Mouse (Mus musculus) embryonic stem cell, embryonic (primary cell): ENCODE results near the gene Mmgt2.

Experiments
- CTCF ChIA-PET, 4 experiments: fragments of 300-600 bp in 2 of 4; fragments of 350-600 bp in 2 of 4; sonication (Branson Sonifier 250); formaldehyde crosslinking; loops; one replicate each; lab custom pipeline; 2022; ENCODE audit warnings: inconsistent platforms in 2 of 4; lab: Charles Lee
- POLR2A ChIA-PET, 4 experiments: fragments of 300-600 bp in 2 of 4; fragments of 350-600 bp in 2 of 4; sonication (Branson Sonifier 250); formaldehyde crosslinking; loops; one replicate each; lab custom pipeline; 2022; ENCODE audit warnings: antibody characterized with exemption in 4 of 4, inconsistent platforms in 1 of 4; lab: Charles Lee

The Mmgt2 gene

DNA sequence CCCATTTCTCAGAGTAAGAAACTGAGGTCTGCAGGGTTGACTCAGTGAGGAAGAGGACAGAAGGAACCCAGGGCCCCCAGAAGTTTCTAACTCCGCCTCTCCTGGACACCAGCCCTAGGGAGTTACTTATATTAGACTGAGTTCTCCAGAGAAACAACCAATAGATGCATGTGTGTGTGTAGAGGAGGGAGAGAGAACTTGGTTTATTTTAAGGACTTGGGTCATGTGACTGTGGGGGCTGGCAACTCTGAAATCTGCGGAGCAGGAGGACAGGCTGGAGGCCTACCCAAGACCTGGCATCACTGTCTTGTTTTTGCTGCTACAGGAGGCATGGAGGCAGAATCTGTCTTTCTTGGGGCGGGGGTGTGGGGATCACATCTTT, 11.6 kb upstream of the Mmgt2 start:
- POLR2A ChIA-PET = interaction anchor here in 2 of 4 experiments (0.6 to 1.5 kb wide), 5 partner anchors 9 to 86 kb away, joined by 3 to 5 read pairs (median 4); partner anchors contain the start of gene Ubb (in 1 of the 2)
- CTCF ChIA-PET = no interaction called here

DNA sequence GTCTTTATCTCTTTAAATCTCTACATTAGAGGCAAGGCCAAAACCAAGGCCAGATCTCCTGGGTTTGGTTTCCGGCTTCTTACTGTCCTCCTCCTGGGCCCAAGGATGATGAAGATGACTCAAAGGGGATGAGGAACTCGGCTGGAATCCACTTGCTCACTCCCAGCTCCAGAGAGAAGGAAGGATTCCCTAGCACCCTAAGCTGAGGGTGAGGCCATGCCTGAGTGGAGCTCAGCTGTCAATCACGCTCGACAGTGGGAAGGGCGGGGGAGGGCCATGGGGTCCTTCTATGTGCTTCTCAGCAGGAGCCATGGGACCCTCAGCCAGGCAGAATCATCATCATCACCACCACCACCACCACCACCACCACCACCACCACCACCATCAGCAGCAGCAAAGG, 11.1 kb upstream of the Mmgt2 start:
- ChIA-PET CTCF (interaction anchor here in 3 of 4 experiments (0.6 kb wide), 6 partner anchors 29 to 754 kb away, joined by 4 to 15 read pairs (median 7); no protein-coding TSS in a partner anchor), POLR2A (interaction anchor here in 3 of 4 experiments (0.5 to 1.2 kb wide), 9 partner anchors 8 to 347 kb away, joined by 3 to 5 read pairs (median 3); partner anchors contain the start of gene Ubb (in 2 of the 3))

DNA sequence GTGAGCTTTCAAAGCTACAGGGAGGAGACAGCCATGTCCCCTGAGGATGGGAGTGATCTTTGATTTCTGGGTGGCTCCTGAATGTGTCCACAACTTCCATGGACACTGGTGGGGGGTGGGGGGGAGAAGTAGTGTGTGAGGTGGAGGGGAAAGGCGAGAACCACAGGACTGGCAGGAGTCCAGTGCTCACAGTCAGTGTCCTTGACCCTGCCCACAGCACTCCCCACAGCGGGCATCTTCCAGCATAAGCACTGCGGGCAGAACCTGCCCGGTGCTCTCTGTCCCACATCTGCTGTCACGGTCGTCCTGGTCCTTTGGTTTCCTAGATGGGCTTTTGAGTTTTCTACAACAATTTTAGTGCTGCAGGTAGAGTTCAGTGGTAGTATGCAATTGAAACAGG, 10.7 kb upstream of the Mmgt2 start:
- CTCF ChIA-PET = interaction anchor here in 3 of 4 experiments (0.6 kb wide), 6 partner anchors 29 to 754 kb away, joined by 4 to 15 read pairs (median 7); no protein-coding TSS in a partner anchor

DNA sequence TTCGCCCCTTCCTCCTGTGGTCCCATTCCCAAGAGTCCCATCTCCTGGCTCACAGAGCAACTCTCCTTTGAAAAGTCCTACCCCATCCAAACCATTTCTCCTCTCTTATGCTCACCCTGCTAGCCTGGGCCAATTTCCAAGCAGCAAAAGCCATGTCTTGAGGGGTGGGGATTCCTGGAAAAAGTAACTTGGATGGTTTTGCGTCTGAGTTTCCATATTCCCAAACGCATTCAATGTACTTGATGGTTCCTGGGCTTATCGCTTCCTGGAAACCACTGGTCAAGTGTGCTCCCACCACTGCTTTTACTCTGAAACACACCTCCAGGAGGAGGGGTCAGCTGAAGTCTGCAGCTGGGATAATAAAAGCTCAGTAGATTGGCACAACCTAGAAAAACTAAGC, 10.1 kb upstream of the Mmgt2 start:
- CTCF ChIA-PET = interaction anchor here in 1 of 4 experiments (0.5 to 0.9 kb wide), 3 partner anchors 24 to 208 kb away, joined by 3 to 5 read pairs (median 3); no protein-coding TSS in a partner anchor
- POLR2A ChIA-PET = interaction anchor here (0.6 to 2.6 kb wide), 17 partner anchors 8 to 126 kb away, joined by 3 to 21 read pairs (median 3); partner anchors contain the start of gene Ubb (in 3 of the 4)

More for the DNA sequence above, 10.7 kb upstream of the Mmgt2 start:
- POLR2A ChIA-PET = interaction anchor here in 3 of 4 experiments (0.5 to 1.2 kb wide), 9 partner anchors 8 to 347 kb away, joined by 3 to 5 read pairs (median 3); partner anchors contain the start of gene Ubb (in 2 of the 3)

DNA sequence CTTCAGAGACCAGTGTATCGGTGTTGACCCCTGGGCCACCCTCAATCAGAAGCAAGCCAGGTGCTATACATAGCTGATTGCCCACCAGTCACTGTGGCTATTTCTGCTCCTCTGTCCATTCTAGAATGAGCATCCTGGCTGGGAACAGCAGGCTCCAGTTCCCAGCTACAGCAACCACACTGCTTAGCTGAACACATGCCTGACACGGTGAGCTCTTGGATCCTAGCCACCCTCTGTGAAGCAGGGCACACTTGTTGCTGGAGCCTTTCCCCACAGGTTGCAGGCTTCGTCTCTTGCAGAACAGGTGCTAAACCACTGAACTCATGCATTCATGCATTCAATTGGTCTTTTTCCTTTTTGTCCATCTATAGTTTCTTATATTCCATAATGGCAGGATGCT, 8.1 kb upstream of the Mmgt2 start:
- CTCF ChIA-PET = interaction anchor here in 1 of 4 experiments (2.0 kb wide), 1 partner anchor 35 kb away, joined by 5 read pairs; no protein-coding TSS in a partner anchor

DNA sequence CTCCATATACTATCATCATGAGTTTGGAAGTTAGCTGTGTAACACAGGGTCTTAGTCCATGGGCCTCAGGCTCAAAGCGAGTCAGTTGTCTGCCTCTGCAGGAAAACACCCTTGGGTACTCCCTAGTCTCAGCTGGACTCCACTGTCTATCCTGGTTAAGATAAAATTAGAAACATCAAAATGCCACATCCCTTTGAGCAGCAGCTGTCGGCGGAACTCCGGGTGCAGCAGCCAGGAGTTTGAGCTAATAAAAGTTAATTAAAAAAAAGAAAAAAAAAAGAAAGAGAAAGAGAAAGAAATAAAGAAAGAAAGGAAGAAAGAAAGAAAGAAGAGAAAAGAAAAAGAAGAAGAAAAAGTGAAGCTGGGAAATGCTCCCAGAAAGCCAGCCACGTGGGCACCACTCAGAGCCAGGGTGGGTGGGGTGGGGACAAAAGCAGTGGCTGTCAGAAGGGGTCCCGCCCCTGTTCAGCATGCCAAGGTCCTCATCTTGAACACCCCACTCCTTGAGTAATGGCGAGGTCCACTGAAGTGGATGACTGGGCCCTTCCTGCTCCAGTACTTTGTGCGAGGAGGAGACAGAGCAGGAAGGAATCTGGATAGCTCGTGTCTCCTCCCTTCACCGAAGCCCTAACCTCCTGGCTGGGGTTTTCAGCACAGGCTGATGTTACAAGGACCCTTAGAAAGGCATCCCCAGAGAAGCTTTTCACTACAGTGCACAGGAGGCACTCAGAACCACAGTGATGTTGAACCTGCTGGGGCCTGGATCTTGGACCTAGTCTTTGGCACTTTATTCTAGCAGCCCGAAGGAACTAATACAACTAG, 6.2 kb upstream of the Mmgt2 start:
- POLR2A ChIA-PET = interaction anchor here in 3 of 4 experiments (0.5 to 3.6 kb wide), 19 partner anchors 11 to 881 kb away, joined by 3 to 14 read pairs (median 5); partner anchors contain the start of gene Prpsap2 (in 1 of the 3)
- CTCF ChIA-PET = interaction anchor here (0.6 to 1.2 kb wide), 5 partner anchors 11 to 1280 kb away, joined by 3 to 5 read pairs (median 4); no protein-coding TSS in a partner anchor

More for the DNA sequence above, 8.1 kb upstream of the Mmgt2 start:
- POLR2A ChIA-PET = interaction anchor here (0.7 to 3.6 kb wide), 11 partner anchors 10 to 38 kb away, joined by 3 to 21 read pairs (median 5); no protein-coding TSS in a partner anchor

DNA sequence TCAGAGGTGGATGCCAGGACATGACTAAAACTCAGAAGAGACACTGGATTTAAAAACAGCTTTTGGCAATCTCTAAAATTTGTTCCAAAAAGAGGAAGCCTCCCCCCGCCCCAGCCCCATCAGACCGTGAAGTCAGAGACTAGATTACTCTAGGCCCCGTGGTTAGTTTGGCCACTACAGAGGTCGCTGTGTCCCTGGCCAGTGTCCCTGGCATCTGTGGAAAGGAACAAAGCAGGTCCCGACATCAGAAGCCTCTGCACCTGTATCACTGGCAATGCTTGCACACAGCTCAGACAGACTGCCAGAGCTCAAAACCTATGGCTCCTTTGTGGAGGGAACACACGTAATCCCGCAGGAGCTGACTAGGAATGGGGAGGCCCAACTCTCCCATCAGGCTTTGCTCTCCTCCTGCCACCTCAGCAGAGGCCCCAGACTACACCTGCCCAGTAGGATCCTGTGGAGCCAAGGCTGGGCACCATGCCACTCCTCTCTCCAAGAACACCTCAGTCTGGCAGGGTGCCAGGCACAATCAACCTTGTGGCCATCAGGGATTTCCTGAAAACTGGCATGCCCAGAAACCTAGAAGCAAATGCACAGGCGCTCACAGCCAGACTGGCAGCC, 5.3 kb upstream of the Mmgt2 start:
- CTCF ChIA-PET = interaction anchor here in 2 of 4 experiments (1.0 to 1.2 kb wide), 3 partner anchors 10 to 29 kb away, joined by 3 to 4 read pairs (median 3); no protein-coding TSS in a partner anchor
- POLR2A ChIA-PET = interaction anchor here in 3 of 4 experiments (0.7 to 3.6 kb wide), 14 partner anchors 10 to 882 kb away, joined by 3 to 14 read pairs (median 8); partner anchors contain the start of gene Prpsap2 (in 1 of the 3)

DNA sequence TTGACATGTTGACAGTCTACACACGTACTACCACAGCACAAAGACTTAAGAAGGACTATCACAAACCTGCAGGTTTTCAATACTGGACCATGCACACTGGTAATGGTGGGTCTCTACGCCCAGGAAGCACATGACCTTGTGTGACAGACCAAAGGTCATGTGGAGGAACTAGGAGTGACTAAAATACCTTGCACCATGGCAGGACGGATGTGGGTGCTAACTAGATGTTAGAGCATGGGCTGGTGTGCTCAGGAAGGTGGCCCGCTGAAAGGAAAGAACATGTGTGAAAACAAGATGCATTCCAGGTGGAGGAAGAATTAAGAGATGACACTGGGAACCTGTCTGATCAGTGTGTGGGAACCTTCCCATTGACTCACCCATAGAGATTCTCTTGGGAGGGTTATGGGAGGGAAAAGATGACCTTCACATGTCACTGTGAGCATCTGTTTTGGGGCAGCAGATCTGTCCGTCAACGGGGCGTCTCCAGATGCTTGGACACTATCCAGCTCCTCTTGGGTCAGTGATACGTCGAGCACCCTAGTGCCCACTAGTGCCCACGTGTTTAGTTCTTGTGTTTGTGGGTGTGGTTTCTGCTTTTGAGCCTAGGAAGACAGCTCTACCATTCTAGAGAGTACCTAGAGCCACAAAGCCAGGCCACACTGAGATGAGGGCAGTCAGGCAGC, 4.6 kb upstream of the Mmgt2 start:
- POLR2A ChIA-PET = interaction anchor here in 3 of 4 experiments (0.7 to 3.6 kb wide), 9 partner anchors 13 to 133 kb away, joined by 3 to 12 read pairs (median 4); partner anchors contain the start of gene Ubb (in 1 of the 3)
- CTCF ChIA-PET = interaction anchor here in 1 of 4 experiments (1.0 kb wide), 1 partner anchor 15 kb away, joined by 3 read pairs; no protein-coding TSS in a partner anchor

DNA sequence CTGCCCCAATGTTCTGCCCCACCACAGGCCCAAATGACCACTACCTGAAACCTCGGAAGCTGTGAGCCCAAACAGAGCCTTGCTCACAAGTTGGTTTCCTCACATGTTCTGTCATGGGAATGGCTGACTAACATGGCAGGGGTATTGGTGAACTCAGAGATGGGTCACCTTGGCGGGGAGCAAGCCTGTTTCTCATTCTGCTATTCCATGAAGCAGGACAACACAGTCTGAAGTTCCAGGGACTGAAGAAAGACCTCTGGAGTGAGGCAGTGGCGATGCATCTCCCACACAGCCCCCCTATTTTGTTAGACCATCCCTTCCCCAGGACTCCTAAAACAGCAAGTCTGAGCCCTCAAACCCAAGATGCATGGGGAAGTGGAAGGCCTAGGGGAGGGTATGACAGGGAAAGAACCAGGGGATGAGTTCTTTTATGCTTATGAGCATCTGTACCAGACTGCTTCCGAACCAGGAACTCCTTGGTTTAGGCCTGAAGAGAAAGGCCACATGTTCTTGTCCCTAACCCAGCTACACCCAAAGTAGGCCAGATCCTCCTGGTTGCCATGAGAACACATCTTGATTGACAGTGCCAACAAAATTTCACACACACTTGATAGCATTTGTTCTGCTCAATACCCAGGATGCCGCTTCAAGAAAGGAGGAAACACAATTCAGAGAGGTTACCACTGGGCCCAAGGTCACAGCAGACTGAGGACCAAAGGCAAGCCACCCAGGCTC, 3.7 kb upstream of the Mmgt2 start:
- CTCF ChIA-PET = interaction anchor here in 1 of 4 experiments (1.8 kb wide), 1 partner anchor 31 kb away, joined by 5 read pairs; no protein-coding TSS in a partner anchor
- POLR2A ChIA-PET = interaction anchor here in 3 of 4 experiments (0.6 to 6.8 kb wide), 11 partner anchors 14 to 94 kb away, joined by 3 to 95 read pairs (median 4); partner anchors contain the start of gene Ubb (in 1 of the 3)

DNA sequence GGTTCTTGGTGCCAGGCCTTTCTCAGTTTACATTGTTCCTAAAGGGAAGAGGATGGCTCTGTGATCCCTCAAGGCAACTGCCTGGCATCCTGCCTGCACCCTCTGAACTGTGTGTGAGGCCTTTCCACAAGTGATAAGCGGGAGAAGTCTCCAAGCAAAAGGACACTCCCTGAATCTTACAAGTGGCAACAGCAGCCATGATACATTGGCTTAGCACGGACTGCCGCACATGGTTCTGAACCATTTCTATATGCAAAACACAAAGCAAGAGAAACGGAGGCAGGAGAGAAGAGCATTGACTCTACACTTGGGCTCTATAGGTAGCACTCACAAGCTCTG, 3.2 kb upstream of the Mmgt2 start:
- POLR2A ChIA-PET = interaction anchor here (0.6 to 6.8 kb wide), 25 partner anchors 8 to 1151 kb away, joined by 3 to 95 read pairs (median 6); partner anchors contain the start of genes Ubb (in 2 of the 4) and Tvp23b (in 1 of the 4)
- CTCF ChIA-PET = interaction anchor here in 2 of 4 experiments (1.8 to 2.6 kb wide), 2 partner anchors 32 kb away, joined by 5 to 7 read pairs; no protein-coding TSS in a partner anchor

DNA sequence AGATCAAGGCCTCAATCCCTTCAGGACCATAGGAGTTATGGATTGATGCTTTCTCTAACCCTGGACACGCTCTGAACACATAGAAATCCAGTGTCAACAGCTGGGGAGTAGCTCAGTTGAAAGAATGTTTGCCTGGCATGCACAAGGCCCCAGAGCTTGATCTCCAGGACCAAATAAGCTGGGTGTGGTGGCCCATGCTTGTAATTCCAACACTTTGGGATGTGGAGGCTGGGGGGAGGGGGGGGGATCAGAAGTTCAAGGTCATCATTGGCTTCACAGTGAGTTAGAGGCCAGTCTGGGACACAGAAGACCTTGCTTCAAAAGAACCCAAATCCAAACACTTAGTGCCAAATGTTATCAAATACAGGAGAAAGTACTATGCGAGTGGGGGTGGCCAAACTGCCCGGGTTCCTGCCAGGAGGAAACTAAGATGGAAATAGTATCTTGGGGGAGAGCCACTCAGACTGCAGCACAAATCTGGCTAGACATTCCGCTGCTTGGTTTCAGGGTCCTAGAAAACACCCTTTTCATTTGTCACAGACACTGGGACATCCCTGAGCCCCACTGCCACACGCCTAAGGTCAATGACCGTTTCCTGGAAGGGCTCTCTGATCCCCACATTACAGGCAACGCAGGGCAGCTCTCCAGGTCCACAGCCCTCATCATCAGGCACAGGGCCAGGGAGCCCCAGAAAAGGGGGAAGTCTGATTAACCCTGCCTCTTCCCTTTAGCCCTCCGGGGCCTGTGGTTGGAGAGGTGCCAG, 2.6 kb upstream of the Mmgt2 start:
- CTCF ChIA-PET = interaction anchor here in 2 of 4 experiments (1.8 to 2.6 kb wide), 2 partner anchors 32 kb away, joined by 5 to 7 read pairs; no protein-coding TSS in a partner anchor

DNA sequence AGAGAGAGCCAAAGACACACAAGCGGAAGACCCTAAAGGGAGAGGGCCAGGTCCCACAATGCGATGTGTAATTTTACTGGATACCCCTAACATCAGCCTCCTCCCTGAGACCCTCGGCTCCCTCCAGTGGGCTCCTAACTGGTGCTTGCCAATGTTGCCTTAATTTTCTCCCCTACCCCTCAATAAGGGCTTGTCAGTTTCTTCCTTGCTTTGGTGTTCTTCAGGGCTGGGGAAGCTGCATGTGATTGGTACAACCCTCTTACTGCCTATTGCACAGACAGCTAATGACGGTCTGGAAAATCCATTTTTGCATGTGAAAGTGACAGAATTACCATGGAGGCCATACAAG, 2.0 kb upstream of the Mmgt2 start:
- ChIA-PET POLR2A (interaction anchor here in 3 of 4 experiments (0.6 to 6.8 kb wide), 23 partner anchors 8 to 365 kb away, joined by 3 to 95 read pairs (median 4); partner anchors contain the start of genes Ttc19 (in 1 of the 3), Ubb (in 1 of the 3) and Zswim7 (in 1 of the 3)), CTCF (interaction anchor here in 3 of 4 experiments (1.1 to 2.6 kb wide), 3 partner anchors 29 to 33 kb away, joined by 3 to 7 read pairs (median 4); no protein-coding TSS in a partner anchor)

More for the DNA sequence above, 2.6 kb upstream of the Mmgt2 start:
- POLR2A ChIA-PET = interaction anchor here (0.6 to 6.8 kb wide), 28 partner anchors 8 to 1152 kb away, joined by 3 to 95 read pairs (median 5); partner anchors contain the start of genes Ubb (in 2 of the 4) and Tvp23b (in 1 of the 4)

DNA sequence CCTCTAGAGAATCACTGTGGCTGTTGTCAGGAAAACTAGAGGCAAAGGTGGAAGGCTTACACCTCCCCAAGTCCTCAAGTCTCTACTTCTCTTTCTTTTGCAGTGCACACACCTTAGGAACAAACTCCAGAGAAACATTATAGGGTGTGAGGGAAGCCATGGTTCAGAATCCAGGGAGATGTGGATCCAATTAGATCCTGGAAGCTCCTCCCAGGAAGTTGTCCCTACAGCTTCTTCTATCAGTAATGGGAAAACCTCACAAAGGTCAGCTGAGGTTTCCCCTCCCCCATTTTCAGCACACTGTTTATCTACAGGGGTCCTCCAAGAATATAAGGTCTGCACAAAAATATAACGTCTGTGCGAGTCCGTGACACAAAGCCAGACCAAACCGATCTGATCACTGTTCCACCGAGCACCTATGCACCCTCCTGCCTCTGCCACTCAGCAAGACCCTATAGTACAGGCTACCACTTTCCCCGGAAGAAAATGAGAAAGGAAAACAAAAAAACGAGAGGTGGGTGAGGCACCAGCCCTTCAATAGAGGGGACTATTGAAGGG, 1.4 kb upstream of the Mmgt2 start:
- ChIA-PET CTCF (interaction anchor here in 3 of 4 experiments (1.1 to 2.6 kb wide), 4 partner anchors 17 to 34 kb away, joined by 3 to 7 read pairs (median 4); no protein-coding TSS in a partner anchor), POLR2A (interaction anchor here (0.6 to 6.8 kb wide), 26 partner anchors 8 to 366 kb away, joined by 3 to 95 read pairs (median 4); partner anchors contain the start of genes Ttc19 (in 1 of the 4), Ubb (in 1 of the 4) and Zswim7 (in 1 of the 4))

DNA sequence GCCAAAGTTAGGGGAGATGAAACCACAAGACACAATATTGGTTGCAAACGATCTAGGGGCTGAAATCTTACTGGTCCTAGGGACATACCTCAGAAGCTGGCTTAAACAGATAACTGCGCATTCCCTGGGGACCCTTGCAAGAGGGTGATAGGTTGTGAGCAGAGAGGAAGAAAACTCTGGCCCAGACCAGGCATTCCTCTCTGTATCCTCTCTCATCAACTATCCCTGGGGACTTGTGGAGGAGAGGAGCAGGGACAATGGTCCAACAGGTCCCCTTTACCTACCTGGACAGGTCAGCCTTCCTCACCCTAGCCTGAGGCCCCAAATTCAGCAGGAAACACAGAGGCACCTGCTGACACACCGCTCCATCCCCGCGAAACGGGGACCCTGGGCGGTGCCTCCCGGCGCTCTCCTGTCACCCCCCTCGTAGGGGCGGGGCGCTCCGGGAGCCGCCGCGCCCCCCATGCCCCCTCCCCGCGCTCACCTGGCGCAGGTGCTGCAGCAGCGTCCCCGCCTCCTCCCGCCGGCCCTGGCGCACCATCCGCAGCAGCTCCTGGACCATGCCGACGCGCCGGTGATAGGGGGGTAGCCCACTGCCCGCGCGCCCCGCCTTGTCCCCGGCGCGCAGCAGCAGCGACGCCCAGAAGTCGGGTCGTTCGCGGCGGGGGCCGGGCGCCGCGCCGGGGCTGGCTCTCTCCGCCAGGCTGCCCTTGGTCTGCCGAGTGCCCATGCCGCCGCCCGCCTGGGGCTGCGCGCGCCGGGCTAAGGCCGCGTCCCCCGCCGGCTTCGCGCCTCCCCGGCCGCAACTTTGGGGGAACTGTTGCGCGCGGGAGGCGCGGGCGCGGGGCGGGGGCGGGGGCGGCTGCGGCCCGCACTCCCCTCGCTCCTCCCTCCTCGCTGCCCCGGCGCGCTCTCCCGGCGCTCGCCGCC, 538 bp upstream of the Mmgt2 start, which contains the start of gene Lrrc75a:
Gene Lrrc75a, minus strand, starts transcription at position 863 of the 930 bp plus-strand sequence.
- CTCF ChIA-PET = interaction anchor here in 3 of 4 experiments (1.1 to 2.6 kb wide), 4 partner anchors 18 to 35 kb away, joined by 3 to 7 read pairs (median 4); no protein-coding TSS in a partner anchor
- POLR2A ChIA-PET = interaction anchor here (0.6 to 6.8 kb wide), 27 partner anchors 9 to 367 kb away, joined by 3 to 95 read pairs (median 5); partner anchors contain the start of genes Ttc19 (in 1 of the 4), Ubb (in 1 of the 4) and Zswim7 (in 1 of the 4)
